Mouse (Mus musculus) testis, adult 2 months (tissue): ENCODE measurements around the gene Dph5.
"Not testable (repeated sequence)": the region's sequence is repeated elsewhere in the genome, so short reads cannot be mapped to it uniquely, and the experiment has no call there.

Experiments
- CTCF ChIP-seq: fragments of 200-500 bp; IDR thresholded peaks from 2 replicates; pipeline ENCODE4 v1.5.1; 2012; ENCODE audit warnings: low read depth, mild to moderate bottlenecking, inconsistent platforms, low read length, moderate library complexity; ENCODE audit not compliant: control insufficient read depth, insufficient read depth, insufficient replicate concordance
- POLR2A ChIP-seq: fragments of 200-500 bp; IDR thresholded peaks from 2 replicates; pipeline ENCODE4 v1.6.1; 2012; ENCODE audit warnings: low read depth, mild to moderate bottlenecking, inconsistent platforms, low read length, moderate library complexity; ENCODE audit not compliant: control insufficient read depth

GRCm38 (mm10) chr3:115907406-115907805, 19.8 kb downstream of the Dph5 start:
- not testable (repeated sequence) for TF ChIP-seq CTCF, POLR2A
